Mouse (Mus musculus) kidney, embryonic 14.5 days (tissue): ENCODE data around the gene Olfr802. TPM values are rescaled to one million over a fixed set of nuclear protein-coding genes. Genes with fewer than 3 reads are reported as not detected.

Experiments used
- ATAC-seq: fragments of 200-750 bp; cut with Nextera tagmentation; 2 replicates; pipeline ENCODE4 v1.8.0; 2017; ENCODE audit warnings: moderate number of reproducible peaks, mild to moderate bottlenecking, moderate TSS enrichment, moderate library complexity; ENCODE audit not compliant: low FRiP score, low TSS enrichment
- H3K27ac ChIP-seq: fragments of 300-500 bp; sonication (generic); 2 replicates; pipeline ENCODE4 v1.5.1; 2014; ENCODE audit warnings: low read depth, mild to moderate bottlenecking, low read length, moderate library complexity, mixed read lengths
- H3K27me3 ChIP-seq: fragments of 300-500 bp; sonication (generic); 2 replicates; pipeline ENCODE4 v1.6.1; 2014; ENCODE audit warnings: mild to moderate bottlenecking, low read length; ENCODE audit not compliant: control insufficient read depth, insufficient read depth
- H3K36me3 ChIP-seq: fragments of 300-500 bp; sonication (generic); 2 replicates; pipeline ENCODE4 v1.6.1; 2014; ENCODE audit warnings: low read length, mixed read lengths; ENCODE audit not compliant: control insufficient read depth, insufficient read depth
- H3K4me1 ChIP-seq: fragments of 300-500 bp; sonication (generic); 2 replicates; pipeline ENCODE4 v1.6.1; 2014; ENCODE audit warnings: low read length, mixed read lengths; ENCODE audit not compliant: control insufficient read depth, insufficient read depth
- H3K4me2 ChIP-seq: fragments of 300-500 bp; sonication (generic); replicated peaks from 2 replicates; pipeline ENCODE4 v1.6.1; 2014; ENCODE audit warnings: low read depth, mild to moderate bottlenecking, low read length
- H3K4me3 ChIP-seq: fragments of 300-500 bp; sonication (generic); 2 replicates; pipeline ENCODE4 v1.5.1; 2014; ENCODE audit warnings: mild to moderate bottlenecking, low read length
- H3K9ac ChIP-seq: fragments of 300-500 bp; sonication (generic); 2 replicates; pipeline ENCODE4 v1.6.1; 2014; ENCODE audit warnings: low read depth, mild to moderate bottlenecking, low read length, moderate library complexity
- H3K9me3 ChIP-seq: fragments of 300-500 bp; sonication (generic); 2 replicates; pipeline ENCODE4 v1.6.1; 2016; ENCODE audit warnings: low read length; ENCODE audit not compliant: control insufficient read depth
- WGBS: fragments of 180-500 bp; shearing (Covaris S2); extraction: QIAGEN DNeasy Blood & Tissue Kit; methylation state at CpG from one replicate; pipeline ENCODE4 v1.1.7; 2014; 5-methylcytosine and 5-hydroxymethylcytosine counted together
- polyA plus RNA-seq: library from polyadenylated mRNA; unstranded; fragments of >200 nt; fragmentation: Nextera tagmentation; extraction: Ambion mirVana; gene quantifications from 2 replicates; pipeline ENCODE4 v1.2.1, GENCODE M21; 2014

The Olfr802 gene
- polyA plus RNA-seq, result 0.04 TPM in 1 of 2 replicates, not detected in the other

GRCm38 (mm10) chr10:129688069-129688468 is at the start of gene Olfr802:
Gene Olfr802 (minus strand): TSS chr10:129688169.
- Histone ChIP-seq H3K36me3 (no peaks in the 10 kb centered on the region), H3K4me1 (no peaks in the 10 kb centered on the region), H3K27me3 (no peaks in the 10 kb centered on the region), H3K4me2 (no peak within 1 kb of the TSS), H3K9ac (no peak within 1 kb of the TSS), H3K27ac (no peak within 1 kb of the TSS), H3K9me3 (no peaks in the 10 kb centered on the region), H3K4me3 (no peak within 1 kb of the TSS)
- no peak for ATAC-seq
- 44% methylated on average over 1 of the region's 1 CpGs for WGBS

GRCm38 (mm10) chr10:129729275-129729674 is 41.3 kb upstream of the Olfr802 start, which contains the start of gene Olfr805:
Gene Olfr805 (minus strand): TSS chr10:129729375.
- Histone ChIP-seq H3K9ac (no peak within 1 kb of the TSS), H3K4me2 (no peak within 1 kb of the TSS), H3K4me3 (no peak within 1 kb of the TSS), H3K36me3 (no peaks in the 10 kb centered on the region), H3K27ac (no peak within 1 kb of the TSS), H3K4me1 (no peaks in the 10 kb centered on the region), H3K9me3 (no peaks in the 10 kb centered on the region), H3K27me3 (no peaks in the 10 kb centered on the region)
- ATAC-seq, result no peak
- 96% methylated on average over 2 of the region's 2 CpGs for WGBS

GRCm38 (mm10) chr10:129702910-129703309 is 14.9 kb upstream of the Olfr802 start, which contains the start of gene Olfr804:
Gene Olfr804 (plus strand): TSS chr10:129703210.
- Histone ChIP-seq H3K9ac (no peak within 1 kb of the TSS), H3K9me3 (no peaks in the 10 kb centered on the region), H3K4me3 (no peak within 1 kb of the TSS), H3K4me2 (no peak within 1 kb of the TSS), H3K36me3 (no peaks in the 10 kb centered on the region), H3K4me1 (no peaks in the 10 kb centered on the region), H3K27me3 (no peaks in the 10 kb centered on the region), H3K27ac (no peak within 1 kb of the TSS)
- ATAC-seq, result no peak

- H3K4me2 ChIP-seq, result no peak within 1 kb of the TSS
- H3K27ac ChIP-seq, result no peak within 1 kb of the TSS
- WGBS, result 81% methylated on average over 2 of the region's 2 CpGs
- H3K9me3 ChIP-seq, result no peaks in the 10 kb centered on the region
- H3K36me3 ChIP-seq, result no peaks in the 10 kb centered on the region
- no peak within 1 kb of the TSS for H3K4me3 ChIP-seq
- no peak within 1 kb of the TSS for H3K9ac ChIP-seq
- no peak for ATAC-seq
- H3K4me1 ChIP-seq, result no peaks in the 10 kb centered on the region
- no peaks in the 10 kb centered on the region for H3K27me3 ChIP-seq
Observed at GRCm38 (mm10) chr10:129694186-129694585, 6.2 kb upstream of the Olfr802 start, which contains the start of gene Olfr803. Gene Olfr803 (minus strand): TSS chr10:129694286.

- no peak within 1 kb of the TSS for H3K4me3 ChIP-seq
- H3K27me3 ChIP-seq, result no peaks in the 10 kb centered on the region
- no peak within 1 kb of the TSS for H3K4me2 ChIP-seq
- H3K9ac ChIP-seq, result no peak within 1 kb of the TSS
- WGBS, result 68% methylated on average over 1 of the region's 1 CpGs
- H3K36me3 ChIP-seq, result no peaks in the 10 kb centered on the region
- H3K4me1 ChIP-seq, result no peaks in the 10 kb centered on the region
- H3K9me3 ChIP-seq, result no peaks in the 10 kb centered on the region
- no peak for ATAC-seq
- no peak within 1 kb of the TSS for H3K27ac ChIP-seq
Observed at GRCm38 (mm10) chr10:129673765-129674164, 14.2 kb downstream of the Olfr802 start, which contains the start of gene Olfr801. Gene Olfr801 (minus strand): TSS chr10:129673865.

GRCm38 (mm10) chr10:129657394-129657793 is 30.6 kb downstream of the Olfr802 start, which contains the start of gene Olfr800:
Gene Olfr800 (plus strand): TSS chr10:129657694.
- Histone ChIP-seq H3K9me3 (no peaks in the 10 kb centered on the region), H3K4me3 (no peak within 1 kb of the TSS), H3K4me2 (no peak within 1 kb of the TSS), H3K9ac (no peak within 1 kb of the TSS), H3K4me1 (no peaks in the 10 kb centered on the region), H3K27me3 (no peaks in the 10 kb centered on the region), H3K36me3 (no peaks in the 10 kb centered on the region), H3K27ac (no peak within 1 kb of the TSS)
- ATAC-seq, result no peak

- Histone ChIP-seq H3K9me3 (no peaks in the 10 kb centered on the region), H3K27ac (no peak overlapping the region), H3K27me3 (no peaks in the 10 kb centered on the region), H3K4me3 (no peak overlapping the region), H3K4me2 (no peak overlapping the region), H3K36me3 (no peaks in the 10 kb centered on the region), H3K4me1 (no peaks in the 10 kb centered on the region), H3K9ac (no peak overlapping the region)
- 74% methylated on average over 1 of the region's 1 CpGs for WGBS
- ATAC-seq, result no peak
Observed at GRCm38 (mm10) chr10:129651763-129652162, 36.2 kb downstream of the Olfr802 start.

GRCm38 (mm10) chr10:129637184-129637583 is 50.8 kb downstream of the Olfr802 start, which contains the start of gene Olfr799:
Gene Olfr799 (plus strand): TSS chr10:129637484.
- no peaks in the 10 kb centered on the region for H3K36me3 ChIP-seq
- ATAC-seq, result no peak
- no peaks in the 10 kb centered on the region for H3K27me3 ChIP-seq
- H3K9ac ChIP-seq, result no peak within 1 kb of the TSS
- H3K4me3 ChIP-seq, result no peak within 1 kb of the TSS
- no peaks in the 10 kb centered on the region for H3K9me3 ChIP-seq
- 50% methylated on average over 1 of the region's 1 CpGs for WGBS
- H3K27ac ChIP-seq, result no peak within 1 kb of the TSS
- no peak within 1 kb of the TSS for H3K4me2 ChIP-seq
- no peaks in the 10 kb centered on the region for H3K4me1 ChIP-seq

- ATAC-seq, result no peak
- no peaks in the 10 kb centered on the region for H3K27me3 ChIP-seq
- H3K36me3 ChIP-seq, result no peaks in the 10 kb centered on the region
- WGBS, result 77% methylated on average over 1 of the region's 1 CpGs
- H3K4me1 ChIP-seq, result no peaks in the 10 kb centered on the region
- no peak within 1 kb of the TSS for H3K4me3 ChIP-seq
- no peak within 1 kb of the TSS for H3K9ac ChIP-seq
- H3K27ac ChIP-seq, result no peak within 1 kb of the TSS
- H3K9me3 ChIP-seq, result no peaks in the 10 kb centered on the region
- no peak within 1 kb of the TSS for H3K4me2 ChIP-seq
Observed at GRCm38 (mm10) chr10:129627834-129628233, 60.1 kb downstream of the Olfr802 start, which contains the start of gene Olfr798. Gene Olfr798 (minus strand): TSS chr10:129627934.
